Mouse (Mus musculus) B cell, adult 62 days (primary cell): ENCODE measurements around the gene Sult1b1. TPM values are rescaled to one million over a fixed set of nuclear protein-coding genes. Genes with fewer than 3 reads are reported as not detected.

Source experiments
- total RNA-seq: library from RNA; stranded (reverse); gene quantifications from 4 replicates; pipeline ENCODE4 v1.2.4, GENCODE M21; 2023

Sult1b1 gene
- total RNA-seq, result not detected in 4 replicates

DNA sequence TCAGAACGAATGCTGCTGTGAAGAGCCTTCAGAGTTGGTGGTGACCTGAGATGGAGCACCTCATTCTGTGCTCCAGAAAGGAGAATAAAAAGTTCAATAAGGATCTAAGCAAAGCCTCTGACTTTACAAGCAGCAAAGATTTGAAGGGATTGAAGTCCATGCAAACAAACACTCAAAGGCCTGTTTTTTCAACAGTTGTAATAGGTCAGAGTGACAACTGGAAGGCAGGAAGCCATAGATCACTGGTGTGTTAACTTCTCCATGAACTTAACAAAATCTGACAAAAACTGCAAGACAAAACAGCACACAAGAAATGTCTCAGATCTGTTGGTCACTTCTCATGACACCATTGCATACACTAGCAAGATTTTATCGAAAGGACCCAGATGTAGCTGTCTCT lies at the start of gene Sult1b1:
TSS of gene Sult1b1 (minus strand) at position 85 of the 400 bp plus-strand sequence.

DNA sequence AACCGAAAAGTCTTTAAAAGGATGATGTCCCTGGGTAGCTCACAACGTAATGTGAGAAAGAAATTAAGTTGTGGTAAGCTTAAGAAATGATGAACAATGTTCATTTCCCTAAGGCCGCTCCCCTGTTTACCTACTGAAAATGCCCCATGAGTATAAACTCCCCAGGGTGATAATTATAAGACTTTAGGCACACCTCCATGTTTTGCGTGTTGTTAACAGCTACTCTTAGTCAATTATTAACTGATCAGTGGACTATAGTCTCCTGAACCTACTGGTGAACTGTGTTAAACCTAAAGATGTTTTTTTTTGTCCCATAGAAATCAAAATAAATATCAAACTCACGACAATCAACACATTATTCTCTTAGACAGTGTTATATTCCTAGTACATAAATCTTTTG lies 30.9 kb upstream of the Sult1b1 start, which contains the start of gene Sult1d1:
TSS of gene Sult1d1 (minus strand) at position 183 of the 400 bp plus-strand sequence.

DNA sequence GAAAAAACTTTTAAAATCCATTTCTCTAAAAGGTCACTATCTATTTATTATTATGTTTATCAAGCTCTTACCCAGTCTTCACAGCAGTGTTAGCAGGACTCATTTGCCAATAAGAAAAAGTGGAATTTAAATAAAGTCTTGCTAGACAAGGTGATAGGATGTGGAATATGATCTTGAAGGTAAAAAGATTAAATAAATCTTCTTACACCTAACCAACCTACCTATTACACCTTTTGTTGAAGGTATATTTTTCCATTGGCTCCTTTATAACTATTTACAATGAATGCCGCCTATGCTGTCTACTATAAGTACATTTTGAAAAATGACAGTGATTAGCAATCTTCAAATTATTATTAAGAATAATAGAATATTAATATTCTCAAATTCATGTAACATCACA lies 47.2 kb downstream of the Sult1b1 start, which contains the start of gene Ugt2a1:
TSS of gene Ugt2a1 (minus strand) at position 101 of the 400 bp plus-strand sequence.

DNA sequence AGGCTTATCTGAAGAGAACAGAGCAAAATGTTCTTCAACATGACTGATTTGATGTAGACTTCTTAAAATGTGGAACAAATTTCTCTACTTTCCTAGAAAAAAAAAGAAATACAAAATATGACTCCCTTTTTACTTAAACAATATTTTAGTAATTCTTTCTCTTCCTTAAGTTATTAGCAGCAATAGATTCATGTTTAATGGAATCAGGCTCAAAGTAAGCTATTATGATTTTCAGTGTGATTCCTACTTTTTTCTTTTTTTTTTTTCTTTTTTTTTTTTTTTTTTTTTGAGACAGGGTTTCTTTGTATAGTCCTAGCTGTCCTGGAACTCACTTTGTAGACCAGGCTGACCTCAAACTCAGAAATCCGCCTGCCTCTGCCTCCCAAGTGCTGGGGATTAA lies 51.3 kb downstream of the Sult1b1 start, which contains the start of gene Gm43638:
TSS of gene Gm43638 (minus strand) at position 101 of the 400 bp plus-strand sequence.

DNA sequence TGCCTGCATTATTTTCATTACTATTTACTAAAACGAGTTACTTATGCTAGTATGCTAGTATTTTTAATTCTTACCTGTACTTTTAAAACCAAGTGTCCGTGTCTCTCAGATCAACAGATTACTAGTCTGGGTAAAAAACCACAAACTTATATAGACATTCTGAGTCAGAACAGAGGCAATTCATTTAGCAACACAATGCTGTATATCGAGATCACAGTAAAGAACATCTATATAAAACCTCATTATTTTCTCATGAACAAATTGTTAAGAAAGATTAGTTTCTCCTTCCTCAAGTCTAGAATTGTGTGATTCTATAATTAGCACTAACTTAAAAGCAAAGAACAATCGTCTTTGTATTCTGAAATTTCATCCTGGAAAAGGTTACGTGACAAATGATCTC lies 55.8 kb downstream of the Sult1b1 start, which contains the start of gene Ugt2a2:
TSS of gene Ugt2a2 (minus strand) at position 101 of the 400 bp plus-strand sequence.

Other genes with a start within 250 kb of the Sult1b1 start
- gene Ugt2a3, start 201.0 kb downstream of the Sult1b1 start, total RNA-seq, result not detected in 4 replicates
- not detected in 4 replicates for gene Ugt2b38, start 114.0 kb downstream of the Sult1b1 start, total RNA-seq
- not detected in 4 replicates for gene Ugt2a2, start 55.9 kb downstream of the Sult1b1 start, total RNA-seq
- gene Gm43638, start 51.4 kb downstream of the Sult1b1 start, total RNA-seq, result not detected in 4 replicates
- gene Ugt2a1, start 47.3 kb downstream of the Sult1b1 start, total RNA-seq, result not detected in 4 replicates
- gene Sult1d1, start 30.8 kb upstream of the Sult1b1 start, total RNA-seq, result not detected in 4 replicates
- not detected in 4 replicates for gene Sult1e1, start 53.4 kb upstream of the Sult1b1 start, total RNA-seq
- gene Csn1s1, start 128.0 kb upstream of the Sult1b1 start, total RNA-seq, result not detected in 4 replicates
- not detected in 4 replicates for gene Csn2, start 161.4 kb upstream of the Sult1b1 start, total RNA-seq
- gene Csn1s2a, start 236.4 kb upstream of the Sult1b1 start, total RNA-seq, result not detected in 4 replicates